Mouse (Mus musculus) CH12F3 (cell line): ENCODE measurements around the gene Gm10775.

Experiments used
- in situ Hi-C: fragments of 300-500 bp; cut with MboI; formaldehyde crosslinking; loops from 2 replicates; pipeline ENCODE4 v1.14.3; 2020; ENCODE audit warnings: low sequenced_read_pairs

Gm10775 gene

GRCm38 (mm10) chr13:65259239-65259638, at the start of gene Gm10775:
Gene Gm10775, plus strand, starts transcription at chr13:65259539.
- in situ Hi-C loops: no loop called here

- in situ Hi-C loops: no loop called here
Measured at GRCm38 (mm10) chr13:65225945-65226344, 33.4 kb upstream of the Gm10775 start.

- in situ Hi-C loops: no loop called here
Measured at GRCm38 (mm10) chr13:65226657-65227056, 32.7 kb upstream of the Gm10775 start.

GRCm38 (mm10) chr13:65237211-65237610, 22.1 kb upstream of the Gm10775 start:
- in situ Hi-C loops: no loop called here

- in situ Hi-C loops: no loop called here
Measured at GRCm38 (mm10) chr13:65240509-65241098, 18.7 kb upstream of the Gm10775 start.

GRCm38 (mm10) chr13:65241099-65241626, 18.2 kb upstream of the Gm10775 start:
- in situ Hi-C loops: no loop called here

GRCm38 (mm10) chr13:65241627-65242318, 17.6 kb upstream of the Gm10775 start:
- in situ Hi-C loops: no loop called here

- in situ Hi-C loops: no loop called here
Measured at GRCm38 (mm10) chr13:65242319-65242787, 17.0 kb upstream of the Gm10775 start.

GRCm38 (mm10) chr13:65243273-65243672, 16.1 kb upstream of the Gm10775 start:
- in situ Hi-C loops: no loop called here

GRCm38 (mm10) chr13:65258175-65258954, 974 bp upstream of the Gm10775 start:
- in situ Hi-C loops: no loop called here

GRCm38 (mm10) chr13:65262086-65262485, 2.7 kb downstream of the Gm10775 start:
- in situ Hi-C loops: no loop called here

GRCm38 (mm10) chr13:65277994-65278382, 18.6 kb downstream of the Gm10775 start:
- in situ Hi-C loops: no loop called here

GRCm38 (mm10) chr13:65278383-65279341, 19.3 kb downstream of the Gm10775 start, which contains the start of gene Zfp369:
Gene Zfp369, plus strand, starts transcription at chr13:65278814.
- in situ Hi-C loops: no loop called here

- in situ Hi-C loops: no loop called here
Measured at GRCm38 (mm10) chr13:65286771-65287170, 27.4 kb downstream of the Gm10775 start.

- in situ Hi-C loops: no loop called here
Measured at GRCm38 (mm10) chr13:65296354-65296753, 37.0 kb downstream of the Gm10775 start.
